Mouse (Mus musculus) kidney, adult 2 months (tissue): ENCODE results near the gene Prpf8.

ENCODE experiments used
- CTCF ChIP-seq: fragments of 200-500 bp; conservative IDR thresholded peaks from 2 replicates; pipeline ENCODE4 v1.5.1; 2011; ENCODE audit warnings: low read depth, mild to moderate bottlenecking, control low read depth, low read length, moderate library complexity, mixed read lengths; ENCODE audit not compliant: insufficient read depth, insufficient read length
- POLR2A ChIP-seq: fragments of 200-500 bp; IDR thresholded peaks from one replicate; pipeline ENCODE4 v1.6.1; 2011; ENCODE audit warnings: low read depth, low read length, control low read depth

GRCm38 (mm10) chr11:75455041-75455736 lies 31.4 kb upstream of the Prpf8 start:
- TF ChIP-seq POLR2A: no peak
- no peak for TF ChIP-seq CTCF
